Mouse (Mus musculus) heart, adult 2 months (tissue): Measurements from ENCODE around the gene Map3k9. TPM values are rescaled to one million over a fixed set of nuclear protein-coding genes. Genes with fewer than 3 reads are reported as not detected.
A peak's percentile ranks its signal among the peaks of the same experiment; 100 is the strongest.

Experiments
- DNase-seq, 2 experiments: peaks; one replicate each; pipeline ENCODE4 v3.0.0; 2021
- H3K27ac ChIP-seq: fragments of 200-600 bp; 2 replicates; pipeline ENCODE4 v1.8.1; 2022
- H3K27me3 ChIP-seq: fragments of 200-500 bp; 2 replicates; pipeline ENCODE4 v1.6.1; 2012; ENCODE audit warnings: mild to moderate bottlenecking, low read length, inconsistent platforms, mixed read lengths; ENCODE audit not compliant: control insufficient read depth, insufficient read depth
- H3K36me3 ChIP-seq: fragments of 200-500 bp; 2 replicates; pipeline ENCODE4 v1.6.1; 2012; ENCODE audit warnings: low read length, inconsistent platforms; ENCODE audit not compliant: control insufficient read depth, insufficient read depth
- H3K4me1 ChIP-seq: fragments of 200-500 bp; 2 replicates; pipeline ENCODE4 v1.6.1; 2011; ENCODE audit warnings: low read length; ENCODE audit not compliant: control insufficient read depth, insufficient read depth
- H3K4me3 ChIP-seq: fragments of 200-600 bp; 2 replicates; pipeline ENCODE4 v1.8.1; 2022
- H3K79me2 ChIP-seq: fragments of 200-500 bp; replicated peaks from 2 replicates; pipeline ENCODE4 v1.6.1; 2012; ENCODE audit warnings: mild to moderate bottlenecking, inconsistent platforms, low read length, moderate library complexity, mixed read lengths; ENCODE audit not compliant: control insufficient read depth, insufficient read depth
- H3K9ac ChIP-seq: fragments of 200-500 bp; 2 replicates; pipeline ENCODE4 v1.6.1; 2012; ENCODE audit warnings: low read depth, mild to moderate bottlenecking, control low read depth, inconsistent platforms, low read length, mixed read lengths
- CTCF ChIP-seq: fragments of 200-600 bp; IDR thresholded peaks from 2 replicates; pipeline ENCODE4 v1.8.1; 2022; ENCODE audit warnings: antibody characterized with exemption, mild to moderate bottlenecking, moderate library complexity
- EP300 ChIP-seq: fragments of 200-500 bp; IDR thresholded peaks from 2 replicates; pipeline ENCODE4 v1.6.1; 2011; ENCODE audit warnings: low read depth, low read length, control low read depth; ENCODE audit not compliant: insufficient read depth
- POLR2A ChIP-seq: fragments of 200-500 bp; IDR thresholded peaks from 2 replicates; pipeline ENCODE4 v1.6.1; 2011; ENCODE audit warnings: mild to moderate bottlenecking, low read depth, low read length, control low read depth; ENCODE audit not compliant: insufficient read depth
- WGBS: fragments of 180-500 bp; shearing (Covaris S2); methylation state at CpG from one replicate; pipeline ENCODE4 v1.1.7; 2018; 5-methylcytosine and 5-hydroxymethylcytosine counted together
- intact Hi-C: fragments of 180-260 bp; cut with DNase I; formaldehyde crosslinking; loops from one replicate; pipeline ENCODE4 v1.15.1; 2025
- polyA plus RNA-seq: library from polyadenylated mRNA; depleted of rRNA; stranded (reverse); fragments of >200 nt; gene quantifications from 2 replicates; pipeline ENCODE4 v1.2.3, GENCODE M21; 2012
- total RNA-seq, 2 experiments: library from RNA; stranded (reverse); gene quantifications; 2 replicates each; pipeline ENCODE4 v1.2.3; 2021

Gene Map3k9
- total and polyA plus RNA-seq, 3 experiments = 0.08 to 0.29 (median 0.20) TPM

DNA sequence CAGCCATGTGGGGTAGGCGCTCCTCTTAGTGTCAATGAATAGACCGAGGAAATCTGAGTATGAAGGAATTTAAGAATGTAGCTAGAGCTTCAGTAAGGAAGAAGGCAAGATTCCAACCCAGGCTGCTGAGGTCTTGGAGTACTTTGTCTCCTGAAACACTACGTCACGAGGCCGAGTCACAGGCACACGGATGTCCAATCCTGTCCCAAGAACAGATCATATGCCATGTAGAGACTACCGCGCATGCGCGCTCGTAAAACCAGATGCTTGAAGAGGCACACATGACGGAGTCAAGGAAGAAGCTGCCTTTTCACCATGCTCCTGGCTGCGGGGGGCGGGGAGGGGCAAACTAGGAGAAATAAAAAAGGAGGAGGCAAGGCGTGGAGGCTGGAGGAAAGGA lies 90.9 kb downstream of the Map3k9 start:
- Histone ChIP-seq H3K4me1 (peaks cover 6% of the 10 kb centered on the region), H3K9ac (no peak overlapping the region), H3K79me2 (no peaks in the 10 kb centered on the region), H3K36me3 (no peaks in the 10 kb centered on the region), H3K27ac (no peak overlapping the region; the same call in 1 of the 2 replicates), H3K4me3 (no peak overlapping the region), H3K27me3 (no peaks in the 10 kb centered on the region)
- TF ChIP-seq POLR2A = no peak
- TF ChIP-seq EP300 = no peak
- TF ChIP-seq CTCF = no peak
- intact Hi-C loops = no loop called here
- no peak for DNase-seq
- WGBS = 86% methylated on average over 15 of the region's 15 CpGs

DNA sequence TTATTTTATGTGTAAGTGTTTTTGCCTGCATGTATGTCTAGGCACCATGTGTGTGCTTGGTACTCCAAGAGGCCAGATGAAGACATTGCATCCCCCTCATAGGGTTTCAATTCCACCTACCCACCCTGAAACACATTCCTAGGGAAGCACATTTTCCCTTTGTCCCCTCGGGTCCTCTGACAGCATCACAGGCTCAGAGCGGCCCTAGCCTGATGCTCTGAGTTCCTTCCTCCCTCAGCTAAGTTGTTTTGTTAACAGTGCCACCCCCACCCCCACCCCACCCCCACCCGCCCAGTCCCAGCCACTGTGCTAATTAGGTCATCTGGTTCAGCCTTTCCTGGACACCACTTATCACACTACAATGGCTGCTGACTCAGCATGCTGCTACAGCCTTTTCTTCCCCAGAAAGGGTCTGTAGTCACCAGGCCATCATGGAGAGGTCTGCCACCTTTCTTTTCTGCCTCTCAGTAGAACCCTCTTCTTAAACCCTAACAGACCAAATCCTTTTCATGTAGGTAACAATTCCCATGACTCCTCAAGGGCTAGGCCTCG lies 91.4 kb downstream of the Map3k9 start:
- intact Hi-C loops = no loop called here
- DNase-seq = no peak
- Histone ChIP-seq H3K4me1 (peaks cover 6% of the 10 kb centered on the region), H3K27me3 (no peaks in the 10 kb centered on the region), H3K4me3 (no peak overlapping the region), H3K79me2 (no peaks in the 10 kb centered on the region), H3K9ac (no peak overlapping the region), H3K36me3 (no peaks in the 10 kb centered on the region), H3K27ac (no peak overlapping the region)
- WGBS = 37% methylated on average over 4 of the region's 4 CpGs
- no peak for TF ChIP-seq EP300
- no peak for TF ChIP-seq POLR2A
- no peak for TF ChIP-seq CTCF

GRCm38 (mm10) chr12:81688537-81688936 lies 92.4 kb downstream of the Map3k9 start:
- TF ChIP-seq POLR2A (no peak), CTCF (peak; percentile 35)
- Histone ChIP-seq H3K4me1 (peaks cover 6% of the 10 kb centered on the region), H3K79me2 (no peaks in the 10 kb centered on the region), H3K27ac (no peak overlapping the region), H3K36me3 (no peaks in the 10 kb centered on the region), H3K4me3 (no peak overlapping the region), H3K9ac (no peak overlapping the region), H3K27me3 (no peaks in the 10 kb centered on the region)
- peak; percentile 39 to 53 for DNase-seq
- WGBS = 28% methylated on average over 4 of the region's 4 CpGs
- intact Hi-C loops = no loop called here

GRCm38 (mm10) chr12:81687873-81688272 lies 93.1 kb downstream of the Map3k9 start:
- TF ChIP-seq CTCF (no peak), POLR2A (no peak), EP300 (no peak)
- no peaks in the 10 kb centered on the region for H3K36me3 ChIP-seq
- H3K9ac ChIP-seq = no peak overlapping the region
- peaks cover 6% of the 10 kb centered on the region for H3K4me1 ChIP-seq
- intact Hi-C loops = no loop called here
- DNase-seq = no peak
- H3K4me3 ChIP-seq = no peak overlapping the region
- no peak overlapping the region for H3K27ac ChIP-seq
- 80% methylated on average over 5 of the region's 5 CpGs for WGBS
- no peaks in the 10 kb centered on the region for H3K79me2 ChIP-seq
- H3K27me3 ChIP-seq = no peaks in the 10 kb centered on the region

DNA sequence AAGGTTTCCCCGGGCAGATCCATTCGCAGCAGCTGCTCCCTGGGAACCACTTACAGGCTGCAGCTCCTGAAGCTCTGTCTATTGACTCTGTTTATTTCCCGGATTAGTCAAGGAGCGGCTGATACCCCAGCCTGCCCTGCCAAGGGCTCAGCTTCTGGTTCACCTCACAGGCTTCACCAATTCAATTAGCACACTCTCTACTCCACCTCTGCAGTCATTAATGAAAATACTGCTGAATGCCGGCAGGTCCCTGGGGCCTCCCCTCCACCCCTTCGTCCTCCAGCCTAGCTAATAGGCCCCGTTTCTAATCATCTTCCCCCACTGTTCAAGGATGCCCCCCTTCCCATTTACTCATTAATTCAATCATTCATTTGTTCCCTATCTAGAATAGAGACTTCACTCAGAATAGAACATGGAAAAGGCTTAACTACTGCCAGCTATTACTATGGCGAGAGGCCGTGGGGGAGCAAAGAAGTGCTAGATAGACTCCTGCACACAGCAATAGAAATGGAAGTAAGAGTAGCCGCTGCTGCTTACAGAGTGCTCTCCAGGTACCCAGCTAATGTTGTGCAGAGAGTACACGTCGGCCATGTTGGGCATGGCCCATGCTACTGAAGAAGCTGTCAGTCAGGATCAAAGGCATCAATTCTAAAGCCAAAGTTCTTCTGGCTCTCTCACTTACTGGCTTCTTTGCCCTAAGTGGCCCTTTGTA lies 94.4 kb downstream of the Map3k9 start:
- WGBS = 69% methylated on average over 12 of the region's 12 CpGs
- Histone ChIP-seq H3K4me1 (peaks cover 6% of the 10 kb centered on the region), H3K27ac (no peak overlapping the region), H3K4me3 (no peak overlapping the region), H3K79me2 (no peaks in the 10 kb centered on the region), H3K36me3 (no peaks in the 10 kb centered on the region), H3K9ac (no peak overlapping the region), H3K27me3 (no peaks in the 10 kb centered on the region)
- no peak for DNase-seq
- TF ChIP-seq POLR2A (no peak), CTCF (no peak), EP300 (no peak)
- intact Hi-C loops = no loop called here

GRCm38 (mm10) chr12:81685981-81686380 lies 95.0 kb downstream of the Map3k9 start:
- H3K27ac ChIP-seq = no peak overlapping the region
- H3K9ac ChIP-seq = no peak overlapping the region
- WGBS = 73% methylated on average over 3 of the region's 3 CpGs
- no peak for DNase-seq
- peaks cover 6% of the 10 kb centered on the region for H3K4me1 ChIP-seq
- TF ChIP-seq EP300 = no peak
- no peak for TF ChIP-seq POLR2A
- no peaks in the 10 kb centered on the region for H3K79me2 ChIP-seq
- H3K4me3 ChIP-seq = no peak overlapping the region
- intact Hi-C loops = no loop called here
- no peaks in the 10 kb centered on the region for H3K36me3 ChIP-seq
- H3K27me3 ChIP-seq = no peaks in the 10 kb centered on the region
